8 mouse cellular contexts compared by ENCODE assay signal in the genomic region with DNA sequence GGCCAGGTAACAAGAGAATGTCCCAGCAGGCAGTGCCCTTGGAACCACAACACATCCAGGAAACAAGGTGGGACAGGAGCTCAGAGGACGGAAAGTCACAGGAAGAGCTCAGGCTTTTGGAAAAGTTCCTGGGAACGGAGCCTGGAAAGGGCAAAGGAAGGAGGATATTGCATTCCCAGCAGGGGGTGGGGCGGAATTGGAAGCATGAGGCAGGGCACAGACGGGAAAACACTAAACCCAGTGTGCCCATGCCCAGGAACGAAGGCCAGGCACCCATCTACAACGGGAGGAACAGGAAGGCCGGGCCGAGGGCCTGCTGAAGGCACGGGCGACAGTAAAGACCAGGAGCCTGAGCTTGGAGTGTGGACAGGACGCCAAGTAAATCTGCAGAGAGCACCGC.
DNase-seq lines count a peak whose midpoint lies in the region.

No protein-coding gene starts in this region.

- peak; percentile 4 for DNase-seq in ovary, adult 18-20 months (ENCODE audit: low spot score)
- DNase-seq in ovary, postnatal 10 days (ENCODE audit: low spot score): no peak
- peak; percentile 83 to 86 for DNase-seq in cerebellum, postnatal 36 days
- peak; percentile 61 for DNase-seq in heart, postnatal 25 days (ENCODE audit: low spot score)
- DNase-seq in lung, postnatal 36 days: peak; percentile 81
- DNase-seq in embryo, embryonic 10.5 days (ENCODE audit: low spot score): no peak
- no peak for DNase-seq in urinary bladder, adult 18-20 months (ENCODE audit: low spot score in 2 of 2)
- DNase-seq in embryo, embryonic 11 days: no peak

- intact Hi-C loops in heart, postnatal 25 days (cut with DNase I): loop anchor here (5.0 kb wide), 1 partner anchor 50 kb away; no protein-coding TSS in a partner anchor

Comparison
In these comparisons a context has a peak if more than half of its experiments do, and no peak if none do; other contexts are left out.
1. DNase-seq: peak in ovary, adult 18-20 months (single experiment), cerebellum, postnatal 36 days (2 of 2), heart, postnatal 25 days (single experiment) and lung, postnatal 36 days (single experiment); none in ovary, postnatal 10 days (single experiment), embryo, embryonic 10.5 days (single experiment), urinary bladder, adult 18-20 months (0 of 2) and embryo, embryonic 11 days (single experiment).